Mouse (Mus musculus) heart, postnatal 0 days (tissue): ENCODE data around the gene Dennd4c.

Experiments
- CTCF ChIP-seq: IDR thresholded peaks from 2 replicates; pipeline ENCODE4 v1.5.1; 2016; ENCODE audit warnings: antibody characterized with exemption, control low read depth, low read depth
- EP300 ChIP-seq: IDR thresholded peaks from 2 replicates; pipeline ENCODE4 v1.6.1; 2016; ENCODE audit warnings: antibody characterized with exemption, low read depth

GRCm38 (mm10) chr4:86845384-86845783, 97.0 kb downstream of the Dennd4c start:
- TF ChIP-seq CTCF (no peak), EP300 (no peak)
